Mouse (Mus musculus) gastrocnemius, adult 18-20 months (tissue): ENCODE measurements around the gene Hhat. TPM values are rescaled to one million over a fixed set of nuclear protein-coding genes. Genes with fewer than 3 reads are reported as not detected.

ENCODE experiments used
- DNase-seq: peaks from one replicate; pipeline ENCODE4 v3.0.0; 2021; ENCODE audit warnings: low spot score
- total RNA-seq, 2 experiments: library from RNA; stranded (reverse); gene quantifications; 2 replicates each; pipeline ENCODE4 v1.2.3; 2021

The Hhat gene
- total RNA-seq, 2 experiments from 2014 or later: 1.2 to 1.3 TPM

DNA sequence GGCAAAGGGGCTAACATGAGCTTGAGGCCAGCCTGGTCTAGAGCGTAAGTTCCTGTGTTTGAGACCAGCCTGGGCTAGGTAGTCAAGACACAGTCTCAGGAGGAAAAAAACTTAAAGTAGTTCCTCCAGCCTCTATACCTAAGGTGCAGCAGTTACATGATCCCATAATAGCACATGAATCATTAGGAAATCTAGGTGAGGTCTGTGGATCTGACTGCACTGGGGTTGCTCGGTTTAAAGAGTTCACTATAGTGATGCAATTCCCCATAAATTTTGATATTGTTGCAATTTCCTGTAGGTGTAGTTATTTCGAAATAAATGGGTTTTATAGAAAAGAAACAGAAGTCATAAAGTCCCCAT, 26.2 kb downstream of the Hhat start:
- no peak for DNase-seq

- DNase-seq: no peak
Measured at GRCm38 (mm10) chr1:192742394-192743251, 28.4 kb downstream of the Hhat start.

DNA sequence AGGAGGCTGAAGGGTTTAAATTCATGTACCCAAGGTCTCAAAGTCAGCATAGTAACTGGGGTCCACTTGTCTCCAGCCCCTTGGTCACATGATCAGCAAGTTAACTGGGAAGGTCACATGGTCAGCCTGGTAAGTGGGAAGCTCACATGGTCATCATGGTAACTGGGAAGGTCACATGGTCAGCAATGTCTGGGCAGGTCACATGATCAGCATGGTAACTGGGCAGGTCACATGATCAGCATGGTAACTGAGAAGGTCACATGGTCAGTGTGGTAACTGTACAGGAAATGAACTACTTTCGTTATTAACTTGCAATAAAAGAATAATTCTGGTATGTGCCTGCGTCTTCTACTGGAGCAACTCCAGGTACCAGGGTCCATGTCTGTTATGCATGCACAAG, 29.1 kb downstream of the Hhat start:
- DNase-seq: no peak

- no peak for DNase-seq
Measured at GRCm38 (mm10) chr1:192736524-192736923, 34.5 kb downstream of the Hhat start.

- DNase-seq: peak; percentile 9
Measured at GRCm38 (mm10) chr1:192736002-192736426, 35.0 kb downstream of the Hhat start.

GRCm38 (mm10) chr1:192730517-192730916, 40.5 kb downstream of the Hhat start:
- no peak for DNase-seq

DNA sequence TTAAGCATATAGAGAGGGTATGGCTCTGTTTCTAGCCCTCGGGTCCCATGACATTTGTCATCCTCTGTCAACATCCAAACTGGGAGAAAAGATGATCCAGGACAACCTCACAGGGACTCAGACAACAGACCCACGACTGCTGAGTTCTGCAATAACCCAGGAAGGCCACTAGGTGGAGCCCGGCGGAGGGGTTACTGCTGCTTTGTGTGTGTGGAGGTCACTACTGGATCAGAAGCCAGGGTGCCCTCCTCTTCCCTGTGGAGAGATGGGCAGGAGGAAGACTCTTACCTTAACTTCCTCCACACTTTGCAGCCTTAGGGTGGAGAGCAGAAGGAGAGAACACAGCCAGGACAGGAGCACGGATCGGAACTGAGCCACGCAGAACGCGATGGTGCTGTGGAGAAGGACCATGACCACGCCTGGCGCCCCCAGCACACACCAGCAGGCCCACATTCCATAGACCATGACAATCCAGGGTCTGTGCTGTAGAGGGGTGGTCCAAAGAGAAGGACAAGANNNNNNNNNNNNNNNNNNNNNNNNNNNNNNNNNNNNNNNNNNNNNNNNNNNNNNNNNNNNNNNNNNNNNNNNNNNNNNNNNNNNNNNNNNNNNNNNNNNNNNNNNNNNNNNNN, 43.9 kb downstream of the Hhat start:
- peak; percentile 63 for DNase-seq

DNA sequence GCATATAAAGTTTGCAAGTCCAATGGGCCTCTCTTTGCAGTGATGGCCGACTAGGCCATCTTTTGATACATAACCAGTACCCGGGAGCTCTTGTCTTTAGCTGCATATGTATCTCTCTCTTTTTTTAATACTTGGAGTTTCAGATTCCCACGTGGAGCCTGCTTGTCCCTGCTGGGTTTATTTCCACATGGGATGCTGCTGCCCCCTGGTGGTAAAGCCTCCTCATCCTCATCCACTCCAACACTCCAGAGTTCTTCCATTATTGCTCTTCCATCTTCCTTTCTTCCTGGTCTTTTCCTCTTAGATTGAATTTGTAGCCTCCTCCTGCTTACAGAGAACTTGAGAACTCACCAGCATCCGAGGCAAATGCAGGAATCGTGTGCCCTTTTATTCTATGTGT, 48.9 kb downstream of the Hhat start:
- DNase-seq: peak; percentile 40

DNA sequence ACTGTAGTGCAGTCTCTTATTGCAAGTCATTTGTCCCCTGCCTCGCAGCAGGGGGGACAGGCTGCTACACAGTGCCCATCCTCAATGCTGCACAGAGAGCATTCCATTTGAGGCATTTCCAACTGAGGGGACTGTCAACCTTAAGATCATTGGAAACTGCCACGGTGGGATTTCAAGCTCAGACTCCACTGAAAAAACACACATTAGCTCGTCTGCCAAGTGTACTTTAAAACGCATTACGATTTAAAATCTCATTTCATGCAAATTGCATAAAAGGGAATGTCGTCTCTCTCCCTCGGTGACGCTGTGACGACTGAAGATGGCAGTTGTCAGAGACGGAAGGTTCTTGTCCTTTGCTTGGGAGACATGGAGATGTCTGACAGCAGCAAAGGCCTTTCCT, 50.9 kb downstream of the Hhat start:
- no peak for DNase-seq

DNA sequence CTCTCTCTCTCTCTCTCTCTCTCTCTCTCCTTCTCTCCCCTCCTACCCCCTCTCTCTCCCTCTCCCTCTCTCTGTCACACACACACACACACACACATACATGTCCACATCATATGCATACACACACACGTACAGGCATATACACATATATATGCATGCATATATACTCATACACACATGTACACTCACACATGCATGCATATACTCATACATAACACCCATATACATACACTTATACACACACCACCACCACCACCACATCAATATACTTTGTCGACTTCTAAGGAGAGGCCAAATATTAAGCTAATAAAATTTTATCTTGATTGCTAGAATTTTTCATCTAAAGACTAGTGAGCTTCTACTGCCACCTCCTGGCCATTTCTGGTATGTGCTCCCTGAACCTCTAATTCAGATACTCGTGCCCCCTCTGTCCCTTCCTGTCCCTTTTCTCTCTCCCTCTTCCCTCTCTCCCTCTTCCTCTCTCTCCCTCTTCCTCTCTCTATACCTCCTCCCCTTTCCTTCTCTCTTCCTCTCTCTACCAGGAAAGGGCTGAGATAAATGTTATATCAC, 59.2 kb downstream of the Hhat start:
- peak; percentile 43 for DNase-seq

DNA sequence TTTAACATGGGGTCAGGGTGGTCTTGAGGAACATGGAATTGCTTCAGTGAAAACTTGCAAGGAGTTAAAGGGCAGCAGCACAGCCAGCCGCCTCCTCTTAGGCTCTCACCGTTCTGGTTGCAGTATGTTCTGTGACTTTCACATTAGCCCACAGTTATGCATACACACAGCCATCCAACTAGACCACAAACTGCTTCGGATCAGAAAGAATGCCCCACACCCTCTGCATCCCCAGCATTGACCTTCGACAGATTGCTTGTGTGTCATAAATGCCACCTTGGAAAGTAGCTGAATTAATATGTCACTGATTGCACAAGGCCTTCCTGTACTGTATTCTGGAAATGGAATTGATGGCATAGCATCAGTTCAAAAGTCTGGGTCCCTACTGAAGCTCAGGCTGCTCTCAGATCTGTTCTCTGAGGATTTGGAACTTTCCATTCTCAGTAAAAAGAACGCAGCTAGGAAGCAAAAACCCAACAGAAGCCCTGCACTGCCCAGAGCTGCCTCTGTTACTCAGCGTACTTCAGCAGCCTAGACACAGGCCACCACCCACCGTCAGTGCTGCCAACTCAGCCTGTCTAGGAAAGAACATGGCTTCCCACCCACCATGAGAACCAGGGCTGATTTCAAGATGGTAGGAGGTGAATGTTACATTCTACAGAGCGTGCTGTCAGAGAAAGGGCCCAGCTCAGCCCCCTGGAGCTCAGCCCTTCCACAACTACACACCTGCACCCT, 70.5 kb downstream of the Hhat start:
- no peak for DNase-seq

- no peak for DNase-seq
Measured at GRCm38 (mm10) chr1:192699101-192699500, 71.9 kb downstream of the Hhat start.

- DNase-seq: no peak
Measured at GRCm38 (mm10) chr1:192696371-192696863, 74.6 kb downstream of the Hhat start.

DNA sequence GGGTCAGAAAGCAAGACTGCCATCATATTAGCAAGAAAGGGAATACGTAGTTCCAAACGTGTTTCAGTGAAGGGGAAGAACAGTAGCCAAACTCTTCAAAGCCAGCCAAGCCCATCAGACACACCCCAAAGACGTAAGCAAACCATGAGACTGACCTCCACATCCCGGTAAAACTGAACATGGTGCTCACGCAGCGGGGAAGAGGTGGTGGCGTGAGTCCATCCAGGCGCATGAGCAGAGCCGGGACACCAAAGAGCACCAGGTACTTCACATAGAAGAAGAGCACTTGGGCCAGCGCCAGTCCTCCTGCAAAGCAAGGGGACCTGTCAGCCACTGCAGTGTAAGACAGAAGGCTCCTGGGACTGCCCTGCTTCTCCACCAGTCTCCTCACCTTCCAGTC, 77.4 kb downstream of the Hhat start:
- DNase-seq: no peak

- no peak for DNase-seq
Measured at GRCm38 (mm10) chr1:192692982-192693381, 78.0 kb downstream of the Hhat start.

- DNase-seq: no peak
Measured at GRCm38 (mm10) chr1:192682219-192682951, 88.6 kb downstream of the Hhat start.

DNA sequence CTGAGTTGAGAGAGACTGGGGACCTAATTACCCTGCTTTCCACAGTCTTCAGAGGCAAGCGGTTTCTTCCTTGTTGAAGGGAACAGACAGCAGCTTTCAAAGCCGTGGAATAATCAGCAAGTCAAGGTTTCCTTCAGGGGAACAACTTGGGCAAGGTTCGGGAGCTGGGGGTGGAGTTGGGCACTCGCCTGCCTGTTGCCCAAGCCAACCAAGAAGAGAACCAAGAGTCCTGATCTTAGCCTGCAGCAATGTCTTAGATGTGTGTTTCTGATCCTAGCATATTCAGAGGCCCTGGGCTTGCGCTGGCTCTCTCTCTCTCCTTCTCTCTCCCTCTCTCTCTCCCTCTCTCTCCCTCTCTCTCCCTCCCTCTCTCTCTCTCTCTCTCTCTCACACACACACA, 93.8 kb downstream of the Hhat start:
- DNase-seq: no peak

- DNase-seq: no peak
Measured at GRCm38 (mm10) chr1:192663608-192664007, 107.4 kb downstream of the Hhat start.

GRCm38 (mm10) chr1:192663092-192663491, 107.9 kb downstream of the Hhat start:
- DNase-seq: no peak

GRCm38 (mm10) chr1:192661612-192662011, 109.4 kb downstream of the Hhat start:
- DNase-seq: no peak

DNA sequence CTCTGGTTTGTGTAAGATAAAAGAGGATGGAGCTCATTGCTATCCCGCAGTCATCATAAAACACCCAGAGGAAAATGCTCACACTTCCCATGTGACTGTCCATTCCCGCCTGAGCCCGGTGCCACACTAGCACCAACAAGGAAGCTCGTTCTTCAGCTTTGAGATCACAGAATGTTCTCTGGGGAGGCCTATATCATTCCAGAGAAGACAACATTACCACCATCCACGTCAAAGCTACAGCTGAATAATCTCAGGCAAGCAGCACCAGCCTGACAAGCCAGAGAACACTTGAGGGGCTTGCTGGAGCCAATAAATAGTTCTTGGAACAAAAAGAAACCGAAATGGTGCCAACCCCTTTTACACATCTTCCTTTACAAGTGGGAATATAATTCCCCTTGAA, 113.6 kb downstream of the Hhat start:
- no peak for DNase-seq
